Mouse (Mus musculus) hematopoietic stem cell, adult 5-6 weeks (primary cell): Measurements from ENCODE around the gene Insl5. TPM values are rescaled to one million over a fixed set of nuclear protein-coding genes. Genes with fewer than 3 reads are reported as not detected.

Source experiments
- ATAC-seq, 2 experiments: fragments of 125-278 bp in 1 of 2; replicated peaks in 1 of 2; 2 replicates each; pipeline ENCODE4 v1.8.0; 2016 to 2017; ENCODE audit warnings: inconsistent platforms in 2 of 2, mild to moderate bottlenecking in 2 of 2, moderate number of reproducible peaks in 2 of 2, low read depth in 1 of 2, moderate TSS enrichment in 1 of 2; ENCODE audit not compliant: low FRiP score in 2 of 2, poor library complexity in 2 of 2, severe bottlenecking in 2 of 2, insufficient read depth in 1 of 2, low TSS enrichment in 1 of 2
- total RNA-seq: library from RNA; stranded (forward); fragments of 172-1452, 232-1000 nt; gene quantifications from 2 replicates; pipeline ENCODE4 v1.2.3, GENCODE M21; 2017

The Insl5 gene
- not detected in 2 replicates for total RNA-seq

DNA sequence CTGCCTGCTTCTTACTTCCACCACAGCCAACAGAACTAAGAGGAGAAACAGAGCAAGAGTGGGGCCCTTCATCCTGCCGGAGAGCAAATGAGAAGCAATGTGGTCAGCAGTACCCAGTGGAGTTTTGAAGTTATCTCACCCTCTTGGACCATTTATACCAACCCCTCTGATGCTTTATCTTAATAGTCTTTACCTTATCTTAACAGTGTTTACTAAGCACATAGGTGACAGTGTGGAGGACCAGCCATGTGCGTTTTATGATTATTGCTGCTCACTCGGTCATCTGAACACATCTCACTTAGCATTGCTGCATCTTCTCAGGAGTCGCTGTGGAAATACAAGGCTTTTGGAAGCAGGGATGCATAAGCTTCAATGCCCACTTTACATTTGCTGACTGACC is at the start of gene Insl5:
TSS of gene Insl5 (minus strand) at position 222 of the 400 bp plus-strand sequence.
- no peak for ATAC-seq

DNA sequence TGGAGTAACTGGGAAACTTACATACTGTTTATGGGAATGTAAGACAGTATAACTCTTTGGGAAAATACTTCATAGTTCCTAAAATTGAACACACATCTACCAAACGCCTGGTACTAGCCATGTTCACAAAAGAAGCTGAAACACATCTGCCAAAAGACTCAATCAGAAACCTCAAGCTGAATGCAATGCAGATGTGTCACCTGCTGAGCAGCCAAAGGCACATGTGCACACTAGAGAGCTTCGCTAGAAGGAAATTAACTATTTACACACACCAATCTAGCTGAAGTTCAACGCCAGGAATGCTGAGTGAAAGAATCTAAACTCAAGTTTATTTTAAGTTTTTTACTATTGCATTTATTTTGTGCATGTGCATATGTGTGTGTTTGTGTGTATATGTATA is 44.0 kb upstream of the Insl5 start:
- no peak for ATAC-seq

DNA sequence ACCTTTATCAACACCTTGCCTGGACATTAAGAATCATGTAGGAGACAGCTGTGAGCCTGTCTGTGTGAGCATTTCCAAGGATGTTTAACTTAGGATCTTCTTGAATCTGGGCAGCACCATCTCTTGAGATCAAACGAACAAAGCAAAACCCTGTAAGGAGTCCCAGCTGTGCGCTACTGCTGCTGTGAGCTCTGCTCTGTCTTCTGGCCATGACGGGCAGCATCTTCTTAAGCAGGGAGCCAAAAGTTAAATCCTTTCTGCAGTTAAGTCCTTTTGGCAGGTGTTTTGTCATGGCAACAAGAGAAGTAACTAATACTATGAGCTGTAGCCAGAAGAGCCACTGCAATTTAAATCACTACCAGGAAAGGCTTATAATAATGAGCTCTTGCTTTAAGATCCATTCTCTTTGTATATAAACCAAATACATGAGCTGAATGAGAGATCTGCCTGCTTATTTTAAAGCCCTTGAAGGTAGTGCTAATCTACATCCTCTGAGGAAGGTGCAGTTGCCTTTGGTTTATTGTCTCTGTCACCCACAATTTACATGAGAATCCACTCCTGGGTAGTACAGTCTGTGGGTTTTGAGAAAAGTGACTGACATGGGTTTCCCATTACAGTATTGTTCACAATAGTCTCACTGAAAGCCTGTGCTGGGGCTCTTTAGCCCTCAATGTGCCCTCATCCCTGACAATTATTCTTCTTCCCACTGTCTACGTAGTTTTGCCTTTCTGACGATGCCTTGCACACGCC is 41.4 kb upstream of the Insl5 start:
- ATAC-seq = no peak

DNA sequence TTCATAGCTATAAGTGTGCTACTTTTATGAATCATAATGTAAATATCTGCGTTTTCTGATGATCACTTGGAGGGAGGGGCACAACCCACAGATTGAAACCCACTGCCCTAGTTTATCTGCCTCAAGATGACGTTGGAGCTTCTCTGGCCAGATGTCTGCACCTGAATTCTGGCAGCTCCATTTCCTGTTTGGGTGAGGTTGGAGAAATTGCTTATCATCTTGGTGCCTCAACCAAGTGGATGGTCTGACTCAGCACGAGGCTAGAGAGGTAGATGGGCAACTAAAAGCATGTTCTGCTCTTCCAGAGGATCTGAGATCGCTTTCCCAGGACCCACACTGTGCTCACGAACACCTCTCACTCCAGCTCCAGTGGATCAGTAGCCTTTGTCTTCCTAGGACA is 38.3 kb upstream of the Insl5 start:
- no peak for ATAC-seq

DNA sequence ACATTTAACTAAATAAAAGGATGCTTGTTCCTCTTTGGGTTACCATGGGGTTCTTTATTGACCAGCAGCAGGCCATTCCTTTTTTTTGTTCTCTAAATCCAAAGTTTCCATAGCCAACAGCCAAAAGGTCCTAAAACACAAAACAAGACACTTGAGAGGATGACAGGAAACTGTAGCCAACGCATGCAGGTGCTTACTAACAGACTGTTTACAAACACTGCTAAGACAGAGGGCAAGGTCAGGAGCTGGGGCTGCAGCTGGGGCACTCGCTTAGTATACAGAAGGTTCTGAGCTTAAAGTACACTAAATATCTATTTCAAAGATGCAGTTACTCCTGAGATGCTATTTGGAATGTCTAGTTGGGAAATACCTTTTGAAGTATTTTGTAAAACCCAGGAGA is 37.8 kb upstream of the Insl5 start:
- no peak for ATAC-seq

DNA sequence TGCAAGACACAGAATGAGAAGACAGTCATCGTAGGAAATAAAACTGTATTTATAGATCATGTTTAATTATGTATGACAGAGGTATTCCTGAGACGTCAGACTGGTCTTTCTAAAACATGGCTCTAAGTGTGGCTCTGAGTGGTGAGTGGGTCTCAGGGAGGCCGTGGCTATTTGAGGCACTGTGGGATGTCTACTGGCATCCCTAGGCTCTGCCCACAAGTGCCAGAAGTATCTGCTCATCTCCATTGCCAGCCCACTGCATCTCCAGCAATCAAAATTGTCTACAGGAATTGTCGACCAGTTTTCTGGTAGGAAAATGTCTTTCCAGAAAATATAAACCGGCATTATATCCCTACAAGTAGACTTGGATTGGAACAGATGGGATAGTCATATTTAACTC is 30.3 kb upstream of the Insl5 start:
- ATAC-seq = no peak

DNA sequence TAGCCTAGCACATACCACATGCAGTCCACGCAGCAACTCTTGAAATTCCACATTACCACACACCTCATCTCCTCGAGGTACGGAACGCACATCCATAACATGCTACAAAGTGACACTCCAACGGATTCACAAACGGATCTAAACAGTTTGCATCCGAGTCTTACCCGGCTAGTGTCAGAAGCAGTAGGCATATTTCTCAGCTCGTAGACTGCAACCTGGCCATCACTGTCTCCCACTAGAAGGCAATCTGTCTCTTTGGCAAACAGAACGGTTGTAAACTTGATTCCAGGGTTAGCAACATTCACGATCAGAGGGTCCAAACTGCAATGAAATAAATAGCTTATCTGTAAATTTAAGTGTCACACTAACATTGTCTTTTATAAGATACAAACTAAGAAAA is 21.4 kb upstream of the Insl5 start:
- ATAC-seq = no peak

DNA sequence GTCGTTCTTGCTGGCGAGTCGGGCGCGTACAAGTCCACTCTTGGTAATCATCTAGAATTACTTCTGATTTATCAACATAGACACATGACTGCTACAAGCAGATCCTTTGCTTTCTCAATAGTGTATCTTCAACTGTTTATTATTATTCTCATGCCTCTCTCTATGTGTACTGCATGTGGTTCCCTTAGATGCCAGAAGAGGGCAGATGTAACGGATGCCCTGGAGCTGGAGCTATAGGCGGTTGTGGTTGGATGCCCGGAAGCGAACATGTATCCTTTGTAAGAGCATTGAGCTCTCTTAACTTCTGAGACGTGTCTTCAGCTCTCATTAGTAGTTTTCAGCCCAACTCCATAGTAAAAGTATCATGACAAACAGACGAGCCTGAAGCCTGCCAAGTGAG is 16.4 kb upstream of the Insl5 start:
- ATAC-seq = no peak

DNA sequence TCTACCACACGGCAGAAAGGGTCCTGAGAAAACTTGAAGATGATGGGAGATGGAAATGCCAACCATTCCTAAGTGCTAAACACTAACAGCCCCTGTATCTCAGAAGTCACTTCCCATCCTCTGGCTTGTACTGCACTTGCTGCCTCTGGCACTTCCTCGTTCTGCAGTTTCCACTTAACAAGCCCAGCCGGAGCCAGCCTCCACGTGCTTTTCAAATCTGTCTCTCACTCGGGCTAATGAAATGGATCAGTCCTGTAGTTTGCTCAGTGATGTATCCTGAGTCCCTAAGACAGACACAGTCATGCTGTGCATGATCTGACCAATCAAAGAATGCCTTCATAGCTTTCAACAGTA is 13.2 kb upstream of the Insl5 start:
- ATAC-seq = peak; percentile 54 to 78

DNA sequence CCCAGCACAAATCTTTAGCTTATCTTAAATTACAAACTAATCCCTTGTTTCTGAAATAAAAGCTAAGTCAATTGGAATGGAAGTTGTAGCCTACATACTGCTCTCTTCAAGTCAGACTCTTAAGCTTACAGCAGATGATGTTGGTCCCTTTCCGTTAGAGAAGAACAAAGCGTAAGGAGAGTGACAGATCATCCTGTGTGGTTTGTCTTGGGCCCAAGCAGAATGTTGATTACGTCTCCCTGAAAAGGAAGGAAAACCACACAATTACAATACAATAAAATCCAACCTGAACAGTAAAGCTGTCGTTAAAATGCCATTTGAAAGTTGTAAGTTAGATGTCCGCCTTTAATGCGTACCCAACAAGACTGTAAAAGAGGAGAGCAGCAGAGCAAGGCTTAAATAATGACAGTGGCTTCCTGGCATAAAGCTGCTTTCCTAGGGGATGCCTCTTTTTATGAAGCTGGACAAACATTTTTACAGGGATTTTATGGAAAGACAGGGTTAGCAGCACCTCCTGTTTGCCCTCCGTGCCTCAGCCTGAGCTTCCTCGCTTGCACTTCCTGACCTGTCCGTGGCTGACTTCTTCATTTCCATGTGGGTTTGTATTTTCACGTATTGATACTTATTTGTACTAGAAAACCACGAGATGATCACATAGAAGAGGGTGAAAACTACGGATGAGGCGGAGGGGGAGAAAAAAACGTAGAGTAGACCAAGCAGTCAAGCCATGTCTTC is 12.6 kb upstream of the Insl5 start:
- peak; percentile 50 to 53; a peak in 3 of 4 replicates for ATAC-seq

DNA sequence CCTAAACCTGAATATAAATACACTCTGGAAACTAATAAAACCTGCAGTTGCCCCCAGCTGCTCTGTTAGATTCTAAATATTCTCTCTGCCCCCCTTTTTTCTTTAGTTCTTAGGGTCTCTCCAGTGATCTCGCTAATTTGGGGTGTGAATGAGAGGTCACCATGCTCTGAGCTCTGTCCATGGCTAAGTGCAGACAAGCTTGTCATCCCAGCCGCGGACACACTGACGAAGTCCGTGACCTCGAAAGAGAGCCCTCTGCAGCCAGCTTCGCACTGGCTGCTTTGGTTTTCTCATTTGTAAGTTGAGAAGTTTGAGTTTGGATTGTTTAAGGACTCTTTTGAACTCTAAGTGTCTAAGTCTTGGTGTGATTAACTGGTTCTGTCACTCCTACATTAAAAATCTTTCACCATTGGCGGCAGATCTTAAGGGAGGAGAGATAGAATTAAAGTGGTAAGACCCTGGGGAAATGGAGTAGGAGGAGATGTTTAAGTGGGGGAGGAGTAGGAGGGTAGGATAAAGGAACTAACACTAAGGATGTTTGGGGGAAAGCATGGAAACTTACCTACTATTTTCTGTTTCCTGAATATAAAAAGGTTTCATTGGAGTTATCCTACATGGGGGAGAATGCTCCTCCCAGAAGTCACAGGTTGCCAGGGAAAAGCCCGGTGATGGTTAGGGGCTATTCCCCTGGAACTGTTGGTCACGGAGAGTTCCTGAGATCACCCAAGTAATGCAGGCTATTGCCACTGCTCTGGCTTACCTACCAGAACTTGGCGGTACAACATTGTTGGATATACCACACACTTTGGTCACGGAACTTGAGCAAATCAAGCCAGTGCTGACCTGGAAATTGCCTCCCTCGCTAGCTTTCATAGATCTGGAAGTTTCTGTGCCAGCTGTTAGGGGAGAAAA is 1.8 kb upstream of the Insl5 start:
- ATAC-seq = no peak

DNA sequence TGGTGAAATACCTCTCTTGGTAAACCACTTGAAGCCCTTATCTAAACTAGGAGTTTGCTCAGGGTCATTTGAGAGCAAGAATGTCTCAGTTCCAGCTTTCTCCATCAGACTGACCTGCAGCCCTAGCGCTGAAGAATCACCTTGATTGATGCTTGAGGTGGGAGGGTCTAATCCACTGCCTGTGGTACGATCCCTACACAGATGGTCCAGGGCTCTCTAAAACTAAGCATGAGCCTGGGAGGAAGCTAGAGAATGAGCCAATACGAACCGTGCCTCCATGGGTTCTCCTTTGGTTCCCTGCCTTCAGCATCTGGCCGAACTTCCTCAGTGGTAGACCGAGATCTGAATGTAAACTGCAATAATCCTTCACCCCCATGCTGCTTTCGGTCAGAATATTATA is 1.1 kb upstream of the Insl5 start:
- no peak for ATAC-seq

DNA sequence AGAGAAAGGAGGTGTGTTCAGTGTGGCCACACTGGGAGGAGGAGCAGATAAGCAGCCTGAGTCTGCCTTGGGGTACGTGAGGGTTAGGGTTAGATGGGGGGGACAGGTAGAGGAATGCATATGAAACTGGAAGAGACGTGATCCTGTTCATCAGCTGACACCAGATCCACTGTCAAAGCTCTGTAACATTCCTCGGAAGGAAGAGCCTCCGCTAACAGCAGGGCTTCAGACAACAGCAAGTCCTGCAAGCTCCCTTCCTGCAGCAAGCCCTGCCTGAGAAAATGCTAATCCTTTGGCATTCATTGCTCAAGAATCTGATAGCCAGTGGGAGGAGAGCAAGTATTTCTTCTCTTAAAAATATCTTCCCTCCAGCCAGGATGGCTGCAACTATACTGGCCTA is 13.2 kb downstream of the Insl5 start:
- no peak for ATAC-seq

DNA sequence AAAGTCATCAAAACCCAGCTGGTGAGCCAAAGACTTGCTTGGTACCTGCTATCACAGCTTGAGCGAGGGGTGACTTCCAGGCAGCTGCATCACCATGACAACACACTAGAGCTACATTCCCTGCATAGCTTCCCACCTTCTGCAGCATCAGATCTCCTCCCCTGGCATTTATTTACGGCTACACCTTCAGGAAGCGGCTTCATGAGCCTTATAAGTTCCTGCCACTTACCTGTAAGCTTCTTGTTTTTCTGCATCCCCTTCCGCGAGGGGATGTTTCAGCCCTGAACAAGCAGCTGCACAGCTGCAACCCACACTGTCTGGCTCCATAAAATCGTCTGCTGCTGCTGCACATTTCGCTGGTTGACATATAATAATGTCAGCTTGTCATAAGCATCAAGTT is 14.8 kb downstream of the Insl5 start:
- no peak for ATAC-seq

DNA sequence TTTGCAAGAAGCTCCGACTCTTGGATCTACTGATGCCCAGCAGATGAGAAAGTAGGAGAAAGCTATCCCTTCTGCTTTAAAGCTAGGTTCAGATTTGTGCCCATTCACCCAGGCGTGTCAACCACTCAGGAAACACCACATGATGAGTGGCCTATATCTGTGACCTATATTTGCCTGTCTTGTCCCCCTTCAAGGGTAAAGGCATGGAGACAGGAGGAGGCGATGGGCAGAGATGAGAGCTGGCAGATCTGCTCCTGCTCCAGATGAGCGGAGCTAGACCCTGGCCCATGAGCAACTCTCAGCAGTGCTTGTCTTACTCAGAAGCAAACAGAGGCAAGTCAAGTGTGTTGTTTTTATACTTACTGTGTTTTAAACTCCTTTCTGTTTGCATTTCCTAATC is 15.9 kb downstream of the Insl5 start:
- no peak for ATAC-seq

DNA sequence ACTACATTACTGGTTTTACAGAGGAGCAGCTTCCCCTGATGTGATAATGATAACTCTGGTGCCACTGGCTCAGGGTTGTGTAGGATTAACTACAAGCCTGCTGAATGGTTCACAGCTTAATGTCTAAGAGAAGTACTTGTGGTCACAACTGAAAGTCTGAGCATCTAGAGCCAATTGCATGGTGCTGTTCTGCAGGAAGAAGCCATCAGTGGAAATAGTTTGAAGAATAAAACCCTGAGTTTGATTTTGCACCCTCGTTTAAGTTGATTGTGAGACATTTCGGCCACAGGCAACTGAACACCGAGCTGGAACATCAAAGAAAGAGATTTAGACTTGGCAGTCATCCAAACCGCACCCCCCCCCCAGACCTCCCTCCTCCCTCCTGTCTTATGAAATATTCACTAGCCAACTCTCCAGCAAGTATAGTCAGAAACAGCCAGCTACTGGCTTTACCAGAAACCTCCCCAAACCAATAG is 19.7 kb downstream of the Insl5 start:
- peak in 1 of 2 experiments; percentile 53; a peak in 2 of 4 replicates for ATAC-seq

DNA sequence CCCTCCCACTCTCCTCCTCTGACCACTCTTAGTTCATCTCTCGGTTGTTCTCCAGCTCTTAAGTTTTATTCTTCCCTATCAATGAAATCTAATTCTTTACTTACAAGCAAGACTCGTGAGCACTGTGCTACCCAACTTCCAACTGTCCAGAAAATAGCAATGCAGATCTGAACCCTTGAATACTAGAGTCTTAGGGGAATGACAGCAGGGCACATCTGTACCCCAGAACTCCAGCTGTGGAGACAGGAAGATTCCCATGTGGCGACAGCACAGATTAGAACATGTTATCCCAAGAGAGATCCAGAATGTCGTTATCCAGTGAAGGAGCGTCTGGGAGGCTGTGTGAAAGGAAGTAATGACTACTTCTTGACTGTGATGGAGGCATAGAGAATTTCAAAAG is 20.4 kb downstream of the Insl5 start:
- no peak for ATAC-seq
